Mouse (Mus musculus) spleen, adult 12 weeks (tissue): Measurements from ENCODE around the gene Degs1.
A peak's percentile ranks its signal among the peaks of the same experiment; 100 is the strongest.

Source experiments
- DNase-seq: peaks from one replicate; pipeline ENCODE4 v3.0.0; 2022; ENCODE audit warnings: low spot score

Degs1 gene

DNA sequence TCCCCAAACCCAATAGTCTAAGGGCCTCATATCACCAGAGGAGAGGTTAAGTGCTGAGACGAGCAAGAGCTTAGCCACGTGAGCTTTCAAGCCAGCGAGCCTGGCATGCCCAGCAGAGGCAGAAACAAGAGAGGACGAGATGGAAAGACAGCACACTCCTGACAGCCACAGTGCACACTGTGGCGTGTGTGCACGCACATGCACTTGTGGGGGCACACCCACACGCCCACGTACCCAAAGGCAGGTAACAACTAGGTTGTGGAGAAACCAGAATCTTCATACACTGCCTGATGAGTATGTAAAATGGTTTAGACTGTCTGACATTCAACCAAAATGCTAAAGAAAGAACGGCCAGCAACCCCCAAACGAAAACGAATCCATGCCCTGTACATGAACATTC is 2.0 kb downstream of the Degs1 start:
- DNase-seq = no peak

DNA sequence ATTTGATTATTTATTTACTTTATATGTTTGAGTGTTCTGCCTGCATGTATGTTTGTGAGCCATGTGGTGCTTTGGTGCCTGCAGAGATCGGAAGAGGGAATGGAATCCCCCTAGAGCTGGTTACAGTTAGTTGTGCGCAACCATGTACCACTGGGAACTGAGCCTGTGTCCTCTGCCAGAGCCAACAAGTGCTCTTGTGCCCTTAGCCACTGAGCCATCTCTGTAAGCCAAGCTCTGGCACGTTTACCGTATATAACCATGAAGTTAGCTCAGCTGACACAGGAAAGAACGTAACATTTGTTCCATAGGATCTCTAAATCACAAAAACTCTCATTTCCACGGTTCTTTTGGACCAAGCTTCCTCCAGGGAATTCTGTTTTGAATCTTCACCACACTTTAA is 2.6 kb downstream of the Degs1 start:
- no peak for DNase-seq

DNA sequence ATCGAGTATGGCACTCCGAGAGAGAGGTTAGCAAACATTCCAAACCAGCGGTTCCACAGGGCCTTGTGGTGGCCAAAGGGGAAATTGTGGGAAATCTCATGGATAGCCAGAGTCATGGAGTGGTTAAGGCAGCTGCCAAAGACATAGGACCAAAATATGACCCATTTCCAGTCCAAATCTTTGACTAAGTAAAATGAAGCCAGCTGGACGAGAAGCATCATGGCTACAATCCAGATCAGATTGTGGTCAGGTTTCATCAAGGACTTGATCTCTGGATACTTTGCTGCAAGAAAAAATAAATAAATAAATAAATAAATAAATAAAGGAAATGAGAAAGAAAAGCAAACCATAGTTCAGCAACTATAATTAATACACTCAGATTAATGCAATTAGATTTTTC is 3.2 kb downstream of the Degs1 start:
- DNase-seq = no peak

DNA sequence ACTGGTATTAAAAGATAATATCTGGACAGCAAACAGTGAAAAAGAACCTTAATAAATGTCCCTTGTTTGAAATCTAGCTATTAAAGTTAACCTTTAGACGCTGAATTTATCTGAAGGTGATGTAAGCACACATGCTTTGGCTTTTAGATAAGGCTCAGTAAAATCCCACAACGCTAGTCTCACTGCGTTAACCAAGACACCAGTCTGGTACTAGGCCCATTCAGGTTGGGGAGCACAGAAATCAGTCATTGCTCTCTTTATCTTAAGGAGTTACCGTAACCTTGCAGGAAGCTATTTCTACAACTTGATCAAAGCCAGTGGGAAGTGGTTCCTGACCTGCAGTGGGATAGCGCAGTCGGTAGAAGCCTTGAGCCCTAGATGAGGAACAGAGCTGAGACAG is 7.5 kb downstream of the Degs1 start:
- DNase-seq = no peak

DNA sequence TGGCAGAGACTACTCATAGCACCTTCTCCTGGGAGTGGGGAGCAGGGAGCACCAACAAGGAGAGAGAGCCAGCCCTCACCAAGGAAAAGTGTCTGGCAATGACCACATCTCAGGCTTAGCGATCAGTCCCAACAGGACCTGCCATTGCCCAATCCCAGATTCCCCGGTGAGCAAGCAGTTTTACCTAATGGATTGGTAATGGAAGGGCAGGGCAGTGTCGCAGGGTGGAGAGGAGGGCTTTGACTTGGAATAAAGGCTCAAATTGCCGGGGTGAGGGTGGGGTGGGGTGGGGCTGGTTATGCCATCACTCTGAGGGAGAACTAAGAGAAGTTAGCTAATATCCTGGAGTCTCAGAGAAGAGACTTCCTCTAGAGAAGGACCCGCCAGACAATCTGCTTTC is 11.0 kb downstream of the Degs1 start:
- DNase-seq = no peak

DNA sequence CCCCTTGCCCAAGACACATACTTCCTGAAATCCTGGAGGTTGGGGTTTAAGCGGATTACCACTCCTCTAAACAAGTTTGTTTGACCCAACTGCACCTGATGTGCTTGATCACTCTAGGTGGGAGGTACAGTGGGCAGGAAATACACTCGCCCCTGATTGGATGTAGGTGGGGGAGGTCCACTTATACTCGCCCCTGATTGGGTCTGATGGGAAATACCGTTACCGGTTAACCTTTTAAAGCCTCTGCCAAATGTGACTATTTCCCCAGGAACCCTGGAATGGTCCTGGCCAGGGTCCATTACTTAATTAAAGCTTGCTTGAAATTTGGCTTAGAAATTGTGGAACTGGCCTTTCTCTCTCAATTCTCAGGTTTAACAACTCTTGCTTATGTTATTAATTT is 11.5 kb downstream of the Degs1 start:
- DNase-seq = no peak

DNA sequence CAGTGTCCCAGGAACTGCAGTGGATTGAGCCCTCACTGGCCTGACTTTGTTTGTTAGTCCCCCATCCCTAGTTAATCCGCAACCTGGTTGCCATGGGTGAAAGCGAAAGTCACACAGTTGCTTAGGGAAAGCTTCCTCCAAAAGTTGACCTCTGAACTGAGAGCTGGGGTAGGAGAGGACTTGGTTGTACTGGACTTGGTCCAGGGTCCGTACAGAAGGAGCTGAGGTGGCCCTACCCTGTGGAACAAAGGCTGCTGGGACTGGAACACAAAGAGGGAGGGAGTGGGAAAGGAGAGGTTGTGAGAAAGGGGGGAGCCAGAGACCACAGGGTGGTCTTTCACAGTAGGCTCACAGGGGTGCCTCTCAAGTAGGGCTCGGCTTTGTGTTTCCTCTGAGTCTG is 14.3 kb downstream of the Degs1 start:
- DNase-seq = no peak

DNA sequence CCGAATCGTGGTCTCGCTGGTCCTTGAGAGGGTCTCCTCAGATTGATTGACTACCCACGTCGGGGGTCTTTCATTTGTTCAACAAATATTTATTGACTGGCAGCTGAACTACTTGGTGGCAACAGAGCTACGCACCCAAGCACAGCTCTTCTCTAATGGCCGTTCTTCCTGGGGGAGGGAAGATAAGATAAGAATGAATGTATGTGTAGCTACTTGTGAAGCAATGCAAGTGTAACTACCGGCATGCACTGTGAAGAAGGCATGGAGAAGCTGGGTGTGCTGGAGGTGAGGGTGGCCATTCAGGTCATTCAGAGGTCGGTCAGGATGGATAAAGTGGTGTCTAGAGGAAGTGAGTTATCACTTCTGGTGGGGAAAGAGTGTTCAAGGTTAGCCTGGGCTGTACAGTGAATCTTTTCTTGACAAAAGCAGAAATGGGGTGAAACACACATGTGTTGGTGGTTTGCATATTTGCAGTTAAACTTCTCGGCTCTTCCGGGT is 16.5 kb downstream of the Degs1 start:
- DNase-seq = no peak

DNA sequence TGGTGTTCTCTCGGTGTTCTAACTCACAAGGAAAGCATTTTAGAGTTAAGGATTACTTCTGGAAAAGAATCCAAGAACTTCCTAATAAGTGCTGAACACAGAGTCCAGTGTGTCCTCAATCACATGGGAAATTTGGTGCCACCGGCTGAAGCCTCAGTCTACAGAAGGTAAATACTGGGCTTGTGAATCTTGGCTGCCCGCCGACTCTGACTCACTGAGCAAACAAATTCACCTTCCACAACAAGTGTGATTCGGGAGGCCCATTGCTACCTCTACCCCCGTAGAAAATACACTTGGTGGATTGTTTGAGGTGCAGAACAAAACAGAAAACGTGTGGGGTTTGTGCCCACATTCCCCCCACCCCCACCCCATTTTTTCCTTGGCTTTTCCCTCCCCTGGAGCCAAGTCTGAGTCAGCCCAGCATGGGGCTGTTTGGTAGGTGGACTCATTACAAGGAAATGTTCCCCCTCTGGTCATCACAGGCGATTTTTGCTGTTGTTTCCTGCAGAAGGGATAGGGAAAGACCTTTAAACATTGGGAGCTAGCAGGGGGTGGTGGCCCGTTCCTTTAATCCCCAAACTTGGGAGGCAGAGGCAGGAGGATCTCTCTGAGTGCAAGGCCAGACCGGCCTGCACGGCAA is 26.4 kb downstream of the Degs1 start:
- DNase-seq = no peak

DNA sequence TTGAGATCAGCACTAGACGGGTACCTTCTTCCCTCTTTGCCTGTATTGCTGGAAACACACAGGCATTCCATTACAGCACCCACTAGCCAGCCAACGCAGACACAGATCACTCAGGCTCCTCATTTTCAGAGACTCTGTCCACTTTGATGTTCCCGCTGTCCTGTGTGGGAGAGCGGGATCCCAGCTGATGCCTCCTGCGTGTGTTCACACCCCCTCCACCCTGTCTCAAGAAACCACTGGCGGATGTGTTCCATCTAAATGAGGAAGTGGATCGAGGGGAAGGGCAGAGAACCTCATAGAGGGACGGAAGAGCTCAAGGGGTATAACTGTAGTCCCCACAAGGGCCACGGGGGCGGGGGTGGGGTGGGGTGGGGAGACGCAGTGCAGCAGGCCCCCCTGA is 27.6 kb downstream of the Degs1 start:
- peak; percentile 4 for DNase-seq

DNA sequence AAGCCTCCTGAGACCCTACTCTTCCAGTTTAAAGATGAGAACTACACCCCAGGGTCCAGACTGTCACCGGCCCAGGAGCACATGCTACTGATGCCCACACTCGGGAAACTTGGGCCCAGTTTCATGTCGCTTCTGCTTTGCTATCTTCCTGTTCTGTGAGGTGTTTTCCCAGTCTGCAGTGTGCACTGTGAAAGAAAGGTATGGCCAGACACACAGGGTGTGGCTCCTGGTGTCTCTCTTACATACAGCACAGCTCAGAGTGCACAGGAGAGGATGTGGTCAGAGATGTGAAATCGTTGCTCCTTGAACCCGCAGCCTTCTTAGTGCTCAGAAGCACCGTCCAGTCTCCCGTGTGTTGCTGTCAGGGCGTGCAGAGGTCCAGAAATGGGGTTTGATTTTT is 28.0 kb downstream of the Degs1 start:
- peak; percentile 10 for DNase-seq

DNA sequence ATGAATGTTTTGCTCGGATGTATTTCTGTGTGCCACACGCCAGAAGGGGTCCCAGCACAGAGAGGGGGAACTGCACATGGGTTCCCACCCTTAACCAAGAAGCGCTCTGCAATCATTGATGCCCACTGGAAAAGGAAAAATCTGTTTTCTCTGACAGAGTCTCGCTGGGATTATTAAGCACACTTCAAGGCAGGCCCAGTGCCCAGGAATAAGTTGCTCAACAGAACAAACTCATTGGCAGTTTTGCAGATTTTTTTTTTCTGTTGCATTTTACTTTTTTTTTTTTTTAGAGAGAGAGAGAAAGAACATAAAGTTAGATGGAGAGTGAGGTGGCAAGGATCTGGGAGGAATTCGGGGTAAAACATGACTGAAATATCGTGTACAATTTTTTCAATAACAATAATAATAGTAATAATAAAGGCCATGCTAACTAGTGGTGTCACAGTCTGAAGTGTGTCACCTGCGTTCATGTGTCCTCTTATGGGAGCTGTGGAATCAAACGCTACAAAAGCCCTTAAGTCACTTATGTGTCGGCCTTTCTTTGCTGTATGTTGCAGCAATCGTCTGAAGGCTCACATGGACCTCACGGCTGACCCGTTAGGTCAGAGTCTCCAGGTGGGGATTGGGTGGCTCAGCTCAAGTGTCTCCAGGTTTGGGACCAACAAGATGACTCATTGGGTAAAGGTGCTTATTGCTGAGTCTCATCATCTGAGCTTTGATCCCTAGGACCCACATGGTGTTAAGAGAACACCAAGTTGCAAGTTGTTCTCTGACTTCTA is 28.7 kb downstream of the Degs1 start:
- no peak for DNase-seq

DNA sequence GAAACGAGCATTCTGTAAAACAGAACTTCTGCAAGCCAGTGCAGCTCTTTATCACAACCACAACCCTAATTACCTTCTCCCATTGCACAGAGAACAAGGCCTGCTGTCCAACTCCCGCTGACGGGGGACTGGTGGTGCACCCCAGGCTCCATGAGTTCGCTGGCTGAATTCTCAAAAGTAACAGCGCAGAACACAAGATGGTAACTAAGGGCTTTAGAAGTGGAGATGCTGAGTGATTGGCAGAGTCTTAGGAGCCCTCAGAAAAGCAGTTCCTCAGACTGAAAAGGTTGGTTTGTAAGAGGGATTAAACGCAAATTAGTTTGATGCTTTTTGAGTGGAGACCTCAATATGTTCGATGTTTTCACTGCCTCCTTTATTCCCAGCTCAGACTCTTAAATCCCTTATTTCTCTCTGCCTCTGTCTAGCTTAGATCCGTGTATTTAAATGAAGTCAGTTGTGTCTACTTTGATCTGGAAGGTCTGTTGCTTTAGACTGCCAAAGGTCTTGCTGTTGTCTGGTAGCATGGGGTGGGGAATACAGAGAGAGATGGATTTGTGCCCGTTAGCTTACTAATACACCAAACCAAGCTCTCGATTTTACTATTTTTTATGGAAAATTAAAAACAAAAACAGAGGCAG is 30.0 kb downstream of the Degs1 start:
- no peak for DNase-seq

DNA sequence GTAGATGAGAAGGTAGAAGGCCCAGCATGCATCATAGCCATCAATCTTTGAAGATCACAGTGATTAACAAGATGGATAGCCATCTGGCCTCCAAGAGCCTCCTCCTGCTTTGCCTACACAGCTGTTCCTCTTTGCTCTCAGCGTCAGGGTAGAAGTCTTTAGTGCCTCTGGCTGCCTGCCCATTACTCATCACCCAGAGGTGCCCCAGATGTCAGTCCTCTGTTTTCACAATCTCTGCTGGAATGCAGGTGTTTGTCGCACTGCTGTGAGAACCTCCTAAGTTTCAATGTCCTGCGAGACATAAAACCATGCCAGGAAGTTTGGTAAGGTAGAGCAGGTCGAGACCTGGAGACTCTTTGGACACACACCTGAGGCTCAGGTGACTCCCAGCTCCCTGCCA is 31.9 kb downstream of the Degs1 start:
- no peak for DNase-seq

DNA sequence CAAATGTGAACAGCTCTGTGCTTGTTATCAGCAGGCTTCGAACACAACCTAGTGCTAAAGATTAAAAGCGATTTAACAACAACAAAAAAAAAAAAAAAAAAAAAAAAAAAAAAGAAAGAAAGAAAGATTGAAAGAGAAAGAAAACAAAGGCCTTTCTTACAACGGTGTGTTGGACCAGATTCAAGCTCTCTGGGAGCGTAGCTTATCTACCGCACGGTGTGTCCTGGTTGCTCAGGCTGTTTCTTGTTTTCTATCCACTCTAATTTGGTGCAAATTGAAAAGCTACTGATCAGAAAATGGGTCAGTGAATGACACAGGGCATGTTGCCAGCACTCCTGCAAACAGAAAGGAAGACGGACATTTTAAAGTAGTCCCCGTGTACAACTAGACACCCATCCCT is 33.3 kb downstream of the Degs1 start:
- no peak for DNase-seq

DNA sequence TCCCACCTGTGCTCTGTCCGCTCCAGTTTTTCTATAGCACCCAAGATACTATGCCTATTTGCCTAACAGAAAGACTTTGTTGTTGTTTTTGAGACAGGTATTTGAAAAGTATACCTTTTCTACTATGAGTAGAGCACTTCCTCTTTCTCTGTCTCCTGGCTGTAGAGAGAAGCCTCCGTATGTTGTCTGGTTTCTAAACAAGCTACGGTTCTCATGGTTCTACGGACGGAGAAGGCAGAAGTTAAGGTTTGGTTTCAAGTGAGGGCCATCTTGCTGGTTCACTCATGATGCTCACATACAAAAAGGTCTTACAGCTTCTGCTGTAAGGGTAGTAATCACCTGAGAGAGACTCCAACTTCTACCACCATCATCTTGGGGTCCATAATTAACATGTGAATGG is 37.6 kb downstream of the Degs1 start:
- DNase-seq = no peak

DNA sequence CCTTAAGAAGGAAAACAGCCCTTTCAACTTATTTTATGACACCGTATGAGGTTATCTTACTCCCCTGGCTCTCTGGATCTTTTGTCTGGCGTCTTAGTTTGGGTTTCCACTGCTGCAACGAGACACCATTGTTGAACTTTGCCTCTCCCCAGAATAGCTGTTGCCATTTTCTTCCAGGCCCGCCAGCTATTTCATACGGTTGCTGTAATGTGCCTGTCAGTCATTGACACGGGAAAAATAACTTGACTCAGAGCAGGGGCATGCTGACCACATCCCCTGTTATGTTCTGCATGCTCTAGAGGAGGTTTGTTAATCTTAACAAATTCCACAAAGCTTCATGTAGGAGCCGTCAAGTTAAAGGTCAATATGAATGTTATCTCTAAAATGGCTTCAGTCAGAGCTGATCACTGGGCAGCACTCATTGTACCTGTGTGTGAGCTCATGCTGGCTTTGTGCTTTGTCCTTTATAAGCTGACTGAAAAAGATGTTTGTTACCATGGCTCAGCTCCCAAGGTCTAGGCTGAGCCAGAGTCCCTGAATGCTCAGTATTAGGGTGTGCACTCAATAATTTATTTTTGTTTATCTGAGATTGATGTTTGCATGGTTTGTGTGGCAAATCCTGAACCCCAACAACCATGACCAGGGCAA is 44.4 kb downstream of the Degs1 start:
- DNase-seq = no peak

DNA sequence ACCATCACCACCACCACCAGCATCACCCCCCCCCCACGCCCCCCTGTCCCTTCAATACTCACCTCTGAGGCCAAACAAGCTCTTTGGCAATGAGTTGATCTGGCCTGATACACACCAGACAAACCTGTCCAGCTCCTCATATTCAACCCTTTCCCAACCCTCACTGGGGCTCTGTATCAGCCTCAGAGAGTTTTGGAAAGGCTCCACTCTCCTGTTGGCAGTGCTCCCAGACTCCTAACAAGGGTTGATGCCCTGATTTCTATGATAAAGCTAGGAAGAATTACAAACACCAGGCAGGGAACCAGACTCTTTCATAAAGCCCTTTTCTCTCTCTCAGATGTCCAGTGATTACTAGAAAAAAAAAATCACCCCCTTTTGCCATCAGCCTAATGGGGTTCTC is 45.2 kb downstream of the Degs1 start:
- DNase-seq = no peak

DNA sequence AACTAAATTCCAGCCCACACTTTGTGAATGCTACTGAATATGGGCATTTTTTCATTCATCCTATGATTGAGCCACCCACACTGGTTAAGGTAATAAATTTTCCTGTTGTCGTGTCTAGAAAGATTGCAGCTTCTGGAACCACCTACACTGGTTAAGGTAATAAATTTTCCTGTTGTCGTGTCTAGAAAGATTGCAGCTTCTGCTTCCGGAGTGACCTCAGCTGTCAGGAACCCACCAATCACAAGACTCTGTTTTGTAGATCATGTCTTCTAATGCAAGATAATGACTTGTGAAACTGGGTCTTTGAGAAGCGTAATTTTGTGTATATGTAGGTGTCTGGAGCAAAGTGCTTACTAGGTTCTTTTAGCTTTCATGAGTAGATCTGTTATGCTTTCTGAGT is 47.4 kb downstream of the Degs1 start:
- no peak for DNase-seq

DNA sequence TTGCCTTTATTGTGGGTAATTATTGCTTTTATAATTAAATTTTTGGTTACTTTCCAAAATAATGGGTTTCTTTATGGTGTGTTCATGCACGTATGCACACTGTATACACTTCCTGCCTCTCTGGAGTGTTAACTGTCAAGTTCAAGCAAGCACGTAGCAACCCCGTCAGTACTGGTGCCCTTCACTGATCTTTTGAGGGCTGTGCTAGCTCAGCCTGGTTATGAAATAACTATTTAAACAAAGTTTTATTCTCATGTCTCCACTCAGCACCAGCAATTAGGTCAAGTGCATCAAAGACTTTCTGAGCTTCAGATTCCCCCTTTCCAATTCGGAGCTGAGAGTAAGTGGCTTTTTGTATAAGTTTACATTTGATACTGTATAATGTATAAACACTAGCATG is 53.2 kb downstream of the Degs1 start:
- DNase-seq = no peak

DNA sequence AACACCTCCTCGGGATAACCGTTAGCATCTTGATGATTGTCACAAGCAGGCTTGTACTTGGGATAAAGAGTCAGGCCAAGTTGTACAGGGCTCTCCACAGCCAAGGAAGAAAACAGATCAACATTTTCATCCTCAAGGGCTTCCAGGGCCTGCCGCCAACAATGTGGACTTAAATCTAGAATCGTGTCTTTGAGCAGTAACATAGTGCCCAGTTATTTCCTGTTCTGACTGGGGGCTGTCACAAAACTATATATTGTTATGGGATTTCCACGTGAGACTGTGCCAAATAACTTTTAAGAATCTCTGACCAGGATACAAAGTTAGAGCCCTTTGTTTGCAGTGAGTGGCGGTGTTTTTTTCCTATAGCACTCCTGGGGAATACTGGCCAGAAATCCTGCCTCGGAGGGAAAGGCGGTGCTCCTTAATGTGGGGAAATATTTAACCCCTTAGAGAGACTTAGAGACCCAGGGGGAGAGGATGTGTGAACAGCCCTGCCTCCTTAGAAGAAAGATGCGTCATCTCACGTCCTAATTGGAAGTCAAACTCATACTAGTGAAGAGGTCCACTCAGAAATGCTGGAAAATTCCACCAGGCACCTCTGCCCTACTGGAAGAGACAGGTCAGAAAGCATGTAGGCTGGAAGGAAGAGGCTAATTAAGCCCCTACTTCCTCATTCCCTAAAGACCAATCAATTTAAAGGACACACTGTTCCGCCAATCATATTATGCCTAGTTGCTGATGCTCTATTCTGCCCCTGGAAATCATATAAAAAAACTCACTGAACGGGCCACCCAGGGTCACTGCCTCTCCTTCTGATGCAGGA is 55.3 kb downstream of the Degs1 start:
- no peak for DNase-seq

DNA sequence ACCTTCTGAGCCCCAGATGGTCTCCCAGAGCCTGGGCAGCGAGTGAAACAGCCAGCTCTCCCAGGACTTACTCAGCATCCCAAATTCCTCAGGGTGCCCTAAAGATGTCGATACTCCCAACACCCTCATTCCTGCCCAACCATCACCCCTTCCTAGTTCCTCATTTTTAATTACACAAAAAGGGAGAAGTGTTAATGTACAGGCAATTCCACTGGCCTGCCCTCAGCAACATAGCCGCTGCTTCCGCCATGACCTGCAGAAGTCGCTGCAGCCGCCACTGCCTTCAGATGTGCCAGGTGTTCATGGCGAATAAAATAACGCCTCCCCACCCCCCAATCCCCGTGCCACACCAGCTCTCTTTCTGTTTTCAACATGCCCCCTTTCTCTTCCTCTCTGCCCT is 56.3 kb downstream of the Degs1 start:
- no peak for DNase-seq
